Mouse (Mus musculus): ENCODE data around the gene Nsd2. TPM values are rescaled to one million over a fixed set of nuclear protein-coding genes. Genes with fewer than 3 reads are reported as not detected.

Gene Nsd2
- polyA plus RNA-seq, 1 experiment = 5.2 TPM

DNA sequence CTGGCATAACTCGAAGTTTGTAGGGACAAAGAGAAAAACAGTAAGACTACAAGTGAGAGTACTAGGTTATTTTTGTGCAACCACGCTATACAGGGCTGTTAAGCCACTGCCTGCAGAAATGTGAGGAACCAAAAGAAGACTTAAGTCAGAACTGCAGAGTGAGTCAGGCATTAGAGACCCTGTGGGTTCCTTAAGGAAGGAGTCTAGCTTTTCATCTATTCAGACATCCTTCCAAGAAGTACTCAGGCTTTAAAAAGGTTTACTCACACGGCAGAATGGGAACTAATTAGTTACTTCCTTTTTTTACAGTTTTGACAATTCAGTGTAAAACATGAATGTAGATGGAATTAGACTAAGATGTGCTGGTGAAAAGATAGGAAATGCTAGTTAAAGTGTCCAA lies 1.9 kb downstream of the Nsd2 start:
- H3K4me3 ChIP-seq (ENCODE audit: insufficient read depth, low read depth, low read length) = no peak overlapping the region
- H3K27ac ChIP-seq (replicated peaks; ENCODE audit: low read depth, low read length) = no peak overlapping the region
- H3K4me1 ChIP-seq (ENCODE audit: control insufficient read depth, insufficient read depth, insufficient read length, low read length) = no peaks in the 10 kb centered on the region; the same call in 1 of the 2 replicates

DNA sequence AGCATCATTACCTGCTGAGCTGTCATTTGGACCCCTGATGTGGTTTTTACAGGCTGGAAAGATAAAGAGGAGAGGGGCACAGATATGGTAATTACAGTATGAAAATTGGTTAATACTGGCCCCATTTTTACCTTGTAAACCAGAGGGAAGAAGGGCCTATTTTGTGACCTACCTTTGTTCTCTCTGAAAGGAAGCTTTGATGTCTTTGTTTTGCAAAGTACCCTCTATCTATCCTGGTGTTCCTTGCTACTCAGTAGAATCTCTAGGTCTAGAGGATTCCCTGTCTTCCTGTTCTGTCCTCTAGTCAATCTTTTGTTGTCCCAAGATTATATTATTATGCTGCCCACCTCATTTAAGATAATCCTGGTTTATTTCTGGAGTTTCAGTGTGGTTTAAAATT lies 5.5 kb downstream of the Nsd2 start:
- no peak overlapping the region for H3K4me3 ChIP-seq (ENCODE audit: insufficient read depth, low read depth, low read length)
- H3K4me1 ChIP-seq (ENCODE audit: control insufficient read depth, insufficient read depth, insufficient read length, low read length) = no peaks in the 10 kb centered on the region; the same call in 1 of the 2 replicates
- no peak overlapping the region for H3K27ac ChIP-seq (replicated peaks; ENCODE audit: low read depth, low read length)

DNA sequence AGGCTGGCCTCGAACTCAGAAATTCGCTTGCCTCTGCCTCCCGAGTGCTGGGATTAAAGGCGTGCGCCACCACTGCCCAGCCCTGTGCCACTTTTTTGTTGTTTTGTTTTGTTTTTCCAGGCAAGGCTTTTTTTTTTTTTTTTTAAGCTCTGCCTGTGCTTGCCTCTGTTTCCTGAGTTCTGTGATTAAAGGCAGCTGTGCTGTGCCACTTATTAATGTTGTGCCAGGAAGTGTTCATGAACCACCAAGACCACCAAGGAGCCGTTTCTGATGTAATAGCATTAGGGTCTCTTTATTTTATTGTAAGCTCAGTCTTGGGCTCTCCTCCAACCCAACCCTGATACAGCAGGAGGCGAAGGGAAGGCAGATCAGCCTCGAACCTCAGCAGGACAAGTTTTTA lies 7.6 kb downstream of the Nsd2 start:
- H3K4me1 ChIP-seq (ENCODE audit: control insufficient read depth, insufficient read depth, insufficient read length, low read length) = no peaks in the 10 kb centered on the region
- no peak overlapping the region for H3K4me3 ChIP-seq (ENCODE audit: insufficient read depth, low read depth, low read length)

DNA sequence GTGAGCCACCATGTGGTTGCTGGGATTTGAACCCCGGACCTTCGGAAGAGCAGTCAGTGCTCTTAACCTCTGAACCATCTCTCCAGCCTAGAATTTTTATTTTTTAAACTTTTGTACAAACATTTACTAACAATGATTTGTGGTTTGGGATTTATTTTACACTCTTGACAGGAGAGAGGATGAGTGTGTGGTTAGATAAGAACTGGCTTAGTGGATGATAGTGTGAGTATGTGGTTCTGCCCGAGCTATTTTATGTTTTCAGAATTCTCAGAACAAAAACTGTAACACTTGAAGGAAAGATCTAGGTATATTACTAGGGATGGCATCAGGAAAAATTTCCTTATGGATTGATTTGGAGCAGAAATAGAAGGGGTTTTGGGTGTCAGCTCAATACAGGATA lies 9.4 kb downstream of the Nsd2 start:
- Histone ChIP-seq H3K4me1 (ENCODE audit: control insufficient read depth, insufficient read depth, insufficient read length, low read length) (no peaks in the 10 kb centered on the region), H3K4me3 (ENCODE audit: insufficient read depth, low read depth, low read length) (no peak overlapping the region), H3K27ac (replicated peaks; ENCODE audit: low read depth, low read length) (no peak overlapping the region)

More for the DNA sequence above, 7.6 kb downstream of the Nsd2 start:
- no peak overlapping the region for H3K27ac ChIP-seq (replicated peaks; ENCODE audit: low read depth, low read length)

DNA sequence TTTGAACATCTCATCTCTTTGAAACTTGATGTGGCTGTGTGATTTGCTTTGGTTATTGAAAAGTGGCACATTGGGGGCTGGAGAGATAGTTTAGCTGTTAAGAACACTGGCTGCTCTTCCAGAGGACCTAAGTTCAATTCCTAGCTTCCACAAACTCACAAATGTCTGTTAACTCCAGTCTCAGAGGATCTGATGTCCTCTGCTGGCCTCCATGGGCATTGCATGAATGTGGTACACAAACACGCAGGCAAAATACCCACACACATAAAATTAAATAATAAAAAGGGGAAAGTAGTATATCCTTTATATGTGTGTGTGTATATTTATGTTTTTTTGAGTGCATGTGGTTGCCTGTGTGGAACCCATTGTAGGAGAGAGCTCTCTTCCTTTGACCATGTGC lies 10.3 kb downstream of the Nsd2 start:
- H3K4me1 ChIP-seq (ENCODE audit: control insufficient read depth, insufficient read depth, insufficient read length, low read length) = no peaks in the 10 kb centered on the region
- no peak overlapping the region for H3K27ac ChIP-seq (replicated peaks; ENCODE audit: low read depth, low read length)
- no peak overlapping the region for H3K4me3 ChIP-seq (ENCODE audit: insufficient read depth, low read depth, low read length)

DNA sequence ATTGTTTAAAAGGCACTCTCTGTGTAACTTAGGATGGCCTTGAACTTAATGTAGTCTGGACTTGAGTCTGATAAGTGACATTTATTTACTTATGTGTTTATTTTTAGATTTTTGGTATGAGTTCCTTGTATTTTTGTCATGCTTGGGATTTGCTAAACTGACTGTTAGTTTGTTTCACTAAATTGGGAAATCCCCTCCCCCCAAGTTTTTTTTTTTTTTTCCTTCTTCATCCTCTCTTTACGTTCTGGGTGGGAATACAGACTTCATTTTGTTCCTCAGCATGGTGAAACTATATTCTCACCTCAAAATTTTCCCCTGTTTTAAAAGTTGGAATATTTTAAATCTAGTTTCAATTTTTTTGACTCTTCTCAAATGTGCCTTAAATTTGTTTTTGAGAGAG lies 20.8 kb downstream of the Nsd2 start:
- no peaks in the 10 kb centered on the region for H3K4me1 ChIP-seq (ENCODE audit: control insufficient read depth, insufficient read depth, insufficient read length, low read length)
- no peak overlapping the region for H3K27ac ChIP-seq (replicated peaks; ENCODE audit: low read depth, low read length)
- H3K4me3 ChIP-seq (ENCODE audit: insufficient read depth, low read depth, low read length) = no peak overlapping the region

DNA sequence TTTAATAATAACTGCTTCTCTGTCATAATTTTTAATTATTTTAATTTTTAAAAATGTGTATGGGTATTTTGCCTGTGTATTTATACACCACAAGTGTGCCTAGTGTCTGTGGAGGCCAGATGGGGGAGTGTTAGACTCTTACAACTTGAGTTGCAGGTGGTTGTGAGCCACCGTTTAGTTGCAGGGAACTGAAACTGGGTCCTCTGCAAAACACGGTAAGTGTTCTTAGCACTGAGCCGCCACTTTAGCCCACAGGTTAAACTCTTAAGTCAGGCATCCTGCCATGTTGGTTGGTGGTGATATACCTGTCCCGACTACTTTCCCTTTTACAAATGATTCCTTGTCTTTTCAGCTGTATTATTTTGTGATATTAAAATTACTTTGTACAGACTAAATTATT lies 22.0 kb downstream of the Nsd2 start:
- H3K4me1 ChIP-seq (ENCODE audit: control insufficient read depth, insufficient read depth, insufficient read length, low read length) = no peaks in the 10 kb centered on the region
- no peak overlapping the region for H3K4me3 ChIP-seq (ENCODE audit: insufficient read depth, low read depth, low read length)
- H3K27ac ChIP-seq (replicated peaks; ENCODE audit: low read depth, low read length) = no peak overlapping the region

DNA sequence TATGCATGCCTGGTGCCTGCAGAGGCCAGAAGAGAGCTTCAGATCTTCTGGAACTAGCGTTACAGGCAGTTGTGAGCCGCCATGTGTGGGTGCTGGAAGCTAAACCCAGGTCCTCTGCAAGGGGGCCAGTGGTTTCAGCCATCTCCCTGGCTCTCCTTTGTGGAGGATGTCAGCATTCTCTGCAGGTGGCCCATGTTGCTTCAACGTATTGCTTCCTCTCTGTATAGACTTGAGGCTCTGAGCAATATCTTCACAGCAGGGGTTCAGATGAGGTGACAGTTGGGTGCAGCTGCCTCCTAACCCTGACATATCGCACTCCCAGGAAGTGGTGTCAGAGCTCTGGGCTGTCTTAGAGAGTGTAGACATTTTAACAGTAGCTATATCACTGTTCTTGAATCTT lies 30.9 kb downstream of the Nsd2 start:
- H3K4me1 ChIP-seq (ENCODE audit: control insufficient read depth, insufficient read depth, insufficient read length, low read length) = no peaks in the 10 kb centered on the region
- H3K27ac ChIP-seq (replicated peaks; ENCODE audit: low read depth, low read length) = no peak overlapping the region
- H3K4me3 ChIP-seq (ENCODE audit: insufficient read depth, low read depth, low read length) = no peak overlapping the region

DNA sequence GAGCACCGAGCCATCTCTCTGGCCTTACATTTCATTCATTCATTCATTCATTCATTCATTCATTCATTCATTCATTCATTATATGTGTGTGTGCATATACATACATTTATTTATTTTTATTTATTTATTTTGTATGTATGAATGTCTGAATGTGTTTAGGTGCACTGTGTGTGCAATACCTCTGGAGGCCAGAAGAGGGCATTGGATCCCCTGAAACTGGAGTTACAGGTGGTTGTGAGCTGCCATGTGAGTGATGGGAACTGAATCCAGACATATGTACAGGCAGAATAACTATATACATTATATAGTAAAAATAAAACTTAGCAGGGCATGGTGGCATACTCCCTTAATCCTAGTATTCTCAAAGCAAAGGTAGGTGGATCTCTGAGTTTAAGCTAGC lies 32.6 kb downstream of the Nsd2 start:
- no peaks in the 10 kb centered on the region for H3K4me1 ChIP-seq (ENCODE audit: control insufficient read depth, insufficient read depth, insufficient read length, low read length)
- no peak overlapping the region for H3K27ac ChIP-seq (replicated peaks; ENCODE audit: low read depth, low read length)
- H3K4me3 ChIP-seq (ENCODE audit: insufficient read depth, low read depth, low read length) = no peak overlapping the region

DNA sequence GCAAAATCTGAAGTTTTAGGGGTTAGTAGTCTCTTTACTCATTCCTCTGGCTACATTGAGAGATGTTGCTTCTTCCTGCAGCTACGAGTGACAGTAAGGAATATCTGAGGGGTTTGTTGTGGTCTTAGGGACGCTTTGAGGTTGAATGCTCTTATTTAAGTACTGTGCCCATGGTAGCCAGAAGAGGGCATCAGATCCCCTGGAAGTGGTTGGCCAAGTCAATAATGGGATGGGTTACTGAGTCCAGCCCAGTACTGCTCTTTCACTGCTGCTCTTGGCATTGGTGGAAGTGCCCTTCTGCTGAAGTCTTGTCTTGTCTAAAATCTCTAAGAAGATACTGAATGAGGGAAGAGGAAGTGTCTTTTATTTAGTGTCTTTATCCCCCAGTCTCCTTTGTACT lies 33.5 kb downstream of the Nsd2 start:
- Histone ChIP-seq H3K27ac (replicated peaks; ENCODE audit: low read depth, low read length) (no peak overlapping the region), H3K4me3 (ENCODE audit: insufficient read depth, low read depth, low read length) (no peak overlapping the region), H3K4me1 (ENCODE audit: control insufficient read depth, insufficient read depth, insufficient read length, low read length) (no peaks in the 10 kb centered on the region)

DNA sequence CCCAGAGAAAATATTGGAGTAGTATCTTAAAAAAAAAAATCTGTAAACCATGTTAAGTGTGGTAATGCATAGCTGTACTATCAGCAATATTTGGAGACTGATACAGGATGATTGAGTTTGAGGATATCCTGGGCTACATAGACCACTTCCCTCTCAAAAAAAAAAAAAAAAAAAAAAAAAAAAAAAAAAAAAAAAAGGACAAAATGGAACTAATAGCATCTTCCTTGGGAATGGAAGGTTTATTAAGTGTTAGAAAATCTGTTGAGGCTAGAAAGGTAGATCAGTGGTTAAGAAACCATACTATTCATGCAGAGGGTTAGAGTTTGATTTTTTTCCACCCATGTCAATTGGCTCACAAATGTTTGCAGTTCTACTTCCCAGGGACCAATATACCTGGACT lies 37.2 kb downstream of the Nsd2 start:
- Histone ChIP-seq H3K27ac (replicated peaks; ENCODE audit: low read depth, low read length) (no peak overlapping the region), H3K4me3 (ENCODE audit: insufficient read depth, low read depth, low read length) (no peak overlapping the region), H3K4me1 (ENCODE audit: control insufficient read depth, insufficient read depth, insufficient read length, low read length) (no peaks in the 10 kb centered on the region)

DNA sequence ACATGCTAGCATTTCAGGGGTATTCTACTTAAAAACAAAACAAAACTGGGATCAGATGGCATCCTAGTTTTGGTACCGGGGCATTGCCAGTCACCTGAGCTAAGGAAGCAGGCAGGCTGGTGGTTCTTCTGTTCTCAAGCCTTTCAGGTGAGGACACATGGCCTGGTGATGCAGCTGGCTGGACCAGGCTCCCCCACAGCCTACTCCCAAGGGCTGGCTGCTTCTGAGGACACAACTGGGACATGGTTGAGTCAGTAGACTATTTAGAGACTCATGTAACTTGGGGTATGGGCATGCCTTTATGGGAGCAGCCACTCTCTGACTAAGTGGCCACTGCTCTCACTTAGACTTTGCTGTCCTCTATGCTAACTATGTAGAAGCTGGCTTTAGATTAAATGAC lies 54.9 kb downstream of the Nsd2 start:
- Histone ChIP-seq H3K27ac (replicated peaks; ENCODE audit: low read depth, low read length) (no peak overlapping the region), H3K4me1 (ENCODE audit: control insufficient read depth, insufficient read depth, insufficient read length, low read length) (no peaks in the 10 kb centered on the region), H3K4me3 (ENCODE audit: insufficient read depth, low read depth, low read length) (no peak overlapping the region)

DNA sequence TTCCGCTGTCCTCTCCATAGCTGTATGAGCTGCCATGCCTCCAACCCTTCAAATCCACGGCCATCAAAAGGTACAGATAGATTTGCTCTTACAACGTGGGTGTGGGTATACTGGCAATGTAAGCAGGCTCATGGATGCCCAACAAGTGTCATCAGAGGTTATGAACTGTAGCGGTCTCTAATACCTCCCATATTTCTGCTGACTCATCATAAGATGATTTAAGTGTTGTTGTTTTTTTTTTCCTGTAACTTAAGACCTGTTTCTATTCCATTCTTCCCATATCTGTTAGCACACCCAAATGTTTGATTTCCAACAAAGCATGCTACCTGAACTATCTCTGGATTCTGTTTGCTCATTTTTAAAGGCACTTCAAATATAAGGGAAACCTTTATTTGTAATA lies 60.6 kb downstream of the Nsd2 start:
- no peak overlapping the region for H3K4me3 ChIP-seq (ENCODE audit: insufficient read depth, low read depth, low read length)
- H3K4me1 ChIP-seq (ENCODE audit: control insufficient read depth, insufficient read depth, insufficient read length, low read length) = no peaks in the 10 kb centered on the region
- H3K27ac ChIP-seq (replicated peaks; ENCODE audit: low read depth, low read length) = no peak overlapping the region

DNA sequence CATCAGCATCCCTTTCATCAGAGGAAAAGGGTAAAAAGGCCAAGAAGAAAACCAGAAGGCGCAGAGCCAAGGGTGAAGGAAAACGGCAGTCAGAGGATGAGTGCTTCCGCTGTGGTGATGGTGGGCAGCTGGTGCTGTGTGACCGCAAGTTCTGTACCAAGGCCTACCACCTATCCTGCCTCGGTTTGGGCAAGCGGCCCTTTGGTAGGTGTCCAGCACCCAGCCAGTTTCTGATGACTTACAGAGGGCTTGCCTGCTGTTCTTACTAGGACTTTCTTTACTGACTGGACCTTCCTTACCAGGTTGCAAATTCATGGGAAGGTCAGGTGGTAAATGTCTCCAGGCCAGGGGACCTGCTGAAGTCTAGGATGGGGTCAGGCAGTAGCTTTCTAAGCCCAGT lies 72.9 kb downstream of the Nsd2 start:
- H3K4me3 ChIP-seq (ENCODE audit: insufficient read depth, low read depth, low read length) = no peak overlapping the region
- no peak overlapping the region for H3K27ac ChIP-seq (replicated peaks; ENCODE audit: low read depth, low read length)
- no peaks in the 10 kb centered on the region for H3K4me1 ChIP-seq (ENCODE audit: control insufficient read depth, insufficient read depth, insufficient read length, low read length)

DNA sequence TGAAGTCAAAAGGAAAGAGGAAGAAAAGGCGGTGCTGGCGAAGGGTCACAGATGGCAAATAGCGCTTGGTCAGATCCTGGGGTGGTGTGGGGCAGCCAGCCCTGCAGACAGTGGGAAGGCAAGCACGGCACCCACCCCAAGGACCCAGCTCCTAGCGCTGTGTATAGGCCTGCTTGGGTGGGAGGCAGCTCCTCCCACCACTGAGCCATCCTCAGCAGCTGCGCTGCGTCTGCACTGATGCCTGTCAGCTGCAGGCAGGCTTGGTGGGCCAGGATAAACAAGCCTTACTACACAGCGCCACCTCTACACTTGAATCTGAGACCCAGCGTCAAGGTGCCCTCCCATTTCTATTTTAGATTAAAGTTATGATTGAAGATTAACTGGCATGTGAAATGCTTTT lies 74.6 kb downstream of the Nsd2 start:
- Histone ChIP-seq H3K4me1 (ENCODE audit: control insufficient read depth, insufficient read depth, insufficient read length, low read length) (no peaks in the 10 kb centered on the region), H3K4me3 (ENCODE audit: insufficient read depth, low read depth, low read length) (no peak overlapping the region), H3K27ac (replicated peaks; ENCODE audit: low read depth, low read length) (no peak overlapping the region)

DNA sequence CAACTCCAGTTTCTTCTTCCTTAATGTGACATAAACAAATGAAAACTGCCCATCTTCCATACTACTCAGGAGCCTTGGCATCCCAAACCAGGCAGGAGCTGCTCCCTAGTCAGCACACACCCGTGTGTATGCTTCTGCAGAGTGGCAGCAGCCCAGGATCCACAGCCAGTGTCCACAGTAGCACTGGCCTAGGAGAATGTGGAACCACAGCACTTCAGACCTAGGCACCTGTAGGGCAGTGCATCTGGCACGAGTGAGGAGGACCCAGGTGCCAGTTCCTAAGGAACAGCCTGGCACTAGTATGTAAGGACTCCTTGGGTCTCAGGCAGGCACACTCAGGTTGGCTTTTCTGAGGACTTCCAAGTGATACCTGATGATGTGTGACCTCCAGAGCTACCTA lies 76.6 kb downstream of the Nsd2 start:
- no peak overlapping the region for H3K27ac ChIP-seq (replicated peaks; ENCODE audit: low read depth, low read length)
- H3K4me3 ChIP-seq (ENCODE audit: insufficient read depth, low read depth, low read length) = no peak overlapping the region
- no peaks in the 10 kb centered on the region for H3K4me1 ChIP-seq (ENCODE audit: control insufficient read depth, insufficient read depth, insufficient read length, low read length)

DNA sequence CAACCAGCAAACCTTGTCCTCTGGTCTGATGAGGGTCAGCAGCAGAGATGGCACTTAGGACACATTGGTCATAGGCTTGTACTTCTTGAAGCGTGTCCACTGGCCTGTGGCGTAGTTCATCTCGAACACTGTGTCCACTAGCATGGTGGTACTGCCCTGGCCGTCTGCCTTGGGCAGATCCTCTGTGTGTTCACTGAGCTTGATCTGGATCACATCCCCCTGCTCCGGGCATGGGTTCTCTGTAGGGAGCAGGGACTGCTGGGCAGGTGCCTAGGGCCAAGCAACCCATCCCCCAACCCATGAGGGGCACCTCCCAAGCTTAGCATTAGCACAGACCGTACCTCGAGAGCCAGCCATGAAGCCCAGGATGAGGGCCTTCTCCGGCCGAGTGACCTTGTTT lies 78.1 kb downstream of the Nsd2 start:
- no peaks in the 10 kb centered on the region for H3K4me1 ChIP-seq (ENCODE audit: control insufficient read depth, insufficient read depth, insufficient read length, low read length)
- no peak overlapping the region for H3K27ac ChIP-seq (replicated peaks; ENCODE audit: low read depth, low read length)
- H3K4me3 ChIP-seq (ENCODE audit: insufficient read depth, low read depth, low read length) = no peak overlapping the region
